Mouse (Mus musculus) kidney, adult 2 months (tissue): ENCODE results near the gene Nktr.

Source experiments
- CTCF ChIP-seq: fragments of 200-500 bp; conservative IDR thresholded peaks from 2 replicates; pipeline ENCODE4 v1.5.1; 2011; ENCODE audit warnings: low read depth, mild to moderate bottlenecking, control low read depth, low read length, moderate library complexity, mixed read lengths; ENCODE audit not compliant: insufficient read depth, insufficient read length
- POLR2A ChIP-seq: fragments of 200-500 bp; IDR thresholded peaks from one replicate; pipeline ENCODE4 v1.6.1; 2011; ENCODE audit warnings: low read depth, low read length, control low read depth

GRCm38 (mm10) chr9:121754624-121755023 is 35.7 kb downstream of the Nktr start:
- TF ChIP-seq CTCF, result no peak
- TF ChIP-seq POLR2A, result no peak
